Mouse (Mus musculus): ENCODE data around the gene Fyn. TPM values are rescaled to one million over a fixed set of nuclear protein-coding genes. Genes with fewer than 3 reads are reported as not detected.
A peak's percentile ranks its signal among the peaks of the same experiment; 100 is the strongest.

Gene Fyn
- polyA plus RNA-seq, 1 experiment from 2014 or later, result 20.2 TPM

- H3K4me1 ChIP-seq (ENCODE audit: control insufficient read depth, insufficient read depth, low read length), result peaks cover 19% of the 10 kb centered on the region
- H3K4me3 ChIP-seq (replicated peaks; ENCODE audit: low read length), result no peak overlapping the region
- H3K27ac ChIP-seq (ENCODE audit: low read length), result no peak overlapping the region
- 77% methylated on average over 5 of the region's 5 CpGs for WGBS
- ATAC-seq (ENCODE audit: insufficient read depth, low FRiP score), result no peak
- no peaks in the 10 kb centered on the region for H3K27me3 ChIP-seq (ENCODE audit: control insufficient read depth, insufficient read depth, low read length)
- H3K9me3 ChIP-seq (replicated peaks; ENCODE audit: control insufficient read depth, low read length), result no peaks in the 10 kb centered on the region
- no peaks in the 10 kb centered on the region for H3K36me3 ChIP-seq (ENCODE audit: control insufficient read depth, insufficient read depth, low read length)
- H3K9ac ChIP-seq (ENCODE audit: low read length), result no peak overlapping the region
- peak overlapping the region; percentile 61; the same call in 1 of the 2 replicates for H3K4me2 ChIP-seq (ENCODE audit: low read depth, low read length)
Measured at GRCm38 (mm10) chr10:39371991-39372390, 3.3 kb downstream of the Fyn start.

- Histone ChIP-seq H3K4me2 (ENCODE audit: low read depth, low read length) (no peak overlapping the region), H3K27me3 (ENCODE audit: control insufficient read depth, insufficient read depth, low read length) (no peaks in the 10 kb centered on the region), H3K4me3 (replicated peaks; ENCODE audit: low read length) (no peak overlapping the region), H3K36me3 (ENCODE audit: control insufficient read depth, insufficient read depth, low read length) (no peaks in the 10 kb centered on the region), H3K9ac (ENCODE audit: low read length) (no peak overlapping the region), H3K4me1 (ENCODE audit: control insufficient read depth, insufficient read depth, low read length) (peaks cover 13% of the 10 kb centered on the region; the same call in 1 of the 2 replicates), H3K9me3 (replicated peaks; ENCODE audit: control insufficient read depth, low read length) (no peaks in the 10 kb centered on the region), H3K27ac (ENCODE audit: low read length) (no peak overlapping the region)
- WGBS, result 76% methylated on average over 9 of the region's 9 CpGs
- no peak for ATAC-seq (ENCODE audit: insufficient read depth, low FRiP score)
Measured at GRCm38 (mm10) chr10:39376676-39377075, 8.0 kb downstream of the Fyn start.

GRCm38 (mm10) chr10:39377219-39377618 lies 8.6 kb downstream of the Fyn start:
- no peak for ATAC-seq (ENCODE audit: insufficient read depth, low FRiP score)
- Histone ChIP-seq H3K27ac (ENCODE audit: low read length) (no peak overlapping the region), H3K27me3 (ENCODE audit: control insufficient read depth, insufficient read depth, low read length) (no peaks in the 10 kb centered on the region), H3K9me3 (replicated peaks; ENCODE audit: control insufficient read depth, low read length) (no peaks in the 10 kb centered on the region), H3K36me3 (ENCODE audit: control insufficient read depth, insufficient read depth, low read length) (no peaks in the 10 kb centered on the region), H3K4me1 (ENCODE audit: control insufficient read depth, insufficient read depth, low read length) (peaks cover 12% of the 10 kb centered on the region; the same call in 1 of the 2 replicates), H3K9ac (ENCODE audit: low read length) (no peak overlapping the region), H3K4me3 (replicated peaks; ENCODE audit: low read length) (no peak overlapping the region), H3K4me2 (ENCODE audit: low read depth, low read length) (no peak overlapping the region)
- 78% methylated on average over 5 of the region's 5 CpGs for WGBS

GRCm38 (mm10) chr10:39378025-39378603 lies 9.5 kb downstream of the Fyn start:
- no peak overlapping the region for H3K4me3 ChIP-seq (replicated peaks; ENCODE audit: low read length)
- no peak overlapping the region for H3K4me2 ChIP-seq (ENCODE audit: low read depth, low read length)
- no peaks in the 10 kb centered on the region for H3K9me3 ChIP-seq (replicated peaks; ENCODE audit: control insufficient read depth, low read length)
- no peaks in the 10 kb centered on the region for H3K27me3 ChIP-seq (ENCODE audit: control insufficient read depth, insufficient read depth, low read length)
- no peak overlapping the region for H3K9ac ChIP-seq (ENCODE audit: low read length)
- ATAC-seq (ENCODE audit: insufficient read depth, low FRiP score), result no peak
- peaks cover 12% of the 10 kb centered on the region; the same call in 1 of the 2 replicates for H3K4me1 ChIP-seq (ENCODE audit: control insufficient read depth, insufficient read depth, low read length)
- H3K36me3 ChIP-seq (ENCODE audit: control insufficient read depth, insufficient read depth, low read length), result no peaks in the 10 kb centered on the region
- no peak overlapping the region for H3K27ac ChIP-seq (ENCODE audit: low read length)
- 72% methylated on average over 8 of the region's 8 CpGs for WGBS

GRCm38 (mm10) chr10:39379287-39379686 lies 10.6 kb downstream of the Fyn start:
- ATAC-seq (ENCODE audit: insufficient read depth, low FRiP score), result no peak
- peaks cover 7% of the 10 kb centered on the region; the same call in 1 of the 2 replicates for H3K4me1 ChIP-seq (ENCODE audit: control insufficient read depth, insufficient read depth, low read length)
- H3K4me2 ChIP-seq (ENCODE audit: low read depth, low read length), result no peak overlapping the region
- 52% methylated on average over 10 of the region's 10 CpGs for WGBS
- no peaks in the 10 kb centered on the region for H3K36me3 ChIP-seq (ENCODE audit: control insufficient read depth, insufficient read depth, low read length)
- H3K27ac ChIP-seq (ENCODE audit: low read length), result no peak overlapping the region
- H3K9ac ChIP-seq (ENCODE audit: low read length), result no peak overlapping the region
- no peak overlapping the region for H3K4me3 ChIP-seq (replicated peaks; ENCODE audit: low read length)
- H3K9me3 ChIP-seq (replicated peaks; ENCODE audit: control insufficient read depth, low read length), result no peaks in the 10 kb centered on the region
- H3K27me3 ChIP-seq (ENCODE audit: control insufficient read depth, insufficient read depth, low read length), result no peaks in the 10 kb centered on the region

- no peak for ATAC-seq (ENCODE audit: insufficient read depth, low FRiP score)
- Histone ChIP-seq H3K9ac (ENCODE audit: low read length) (no peak overlapping the region), H3K4me2 (ENCODE audit: low read depth, low read length) (no peak overlapping the region), H3K27me3 (ENCODE audit: control insufficient read depth, insufficient read depth, low read length) (no peaks in the 10 kb centered on the region), H3K27ac (ENCODE audit: low read length) (no peak overlapping the region), H3K4me1 (ENCODE audit: control insufficient read depth, insufficient read depth, low read length) (peaks cover 7% of the 10 kb centered on the region; the same call in 1 of the 2 replicates), H3K36me3 (ENCODE audit: control insufficient read depth, insufficient read depth, low read length) (no peaks in the 10 kb centered on the region), H3K9me3 (replicated peaks; ENCODE audit: control insufficient read depth, low read length) (no peaks in the 10 kb centered on the region), H3K4me3 (replicated peaks; ENCODE audit: low read length) (no peak overlapping the region)
- WGBS, result 68% methylated on average over 5 of the region's 5 CpGs
Measured at GRCm38 (mm10) chr10:39379721-39380370, 11.2 kb downstream of the Fyn start.

- Histone ChIP-seq H3K4me1 (ENCODE audit: control insufficient read depth, insufficient read depth, low read length) (peaks cover 13% of the 10 kb centered on the region), H3K27ac (ENCODE audit: low read length) (no peak overlapping the region), H3K9ac (ENCODE audit: low read length) (no peak overlapping the region), H3K4me3 (replicated peaks; ENCODE audit: low read length) (no peak overlapping the region), H3K36me3 (ENCODE audit: control insufficient read depth, insufficient read depth, low read length) (no peaks in the 10 kb centered on the region), H3K27me3 (ENCODE audit: control insufficient read depth, insufficient read depth, low read length) (no peaks in the 10 kb centered on the region), H3K9me3 (replicated peaks; ENCODE audit: control insufficient read depth, low read length) (no peaks in the 10 kb centered on the region), H3K4me2 (ENCODE audit: low read depth, low read length) (no peak overlapping the region)
- 62% methylated on average over 8 of the region's 8 CpGs for WGBS
- no peak for ATAC-seq (ENCODE audit: insufficient read depth, low FRiP score)
Measured at GRCm38 (mm10) chr10:39385259-39385658, 16.6 kb downstream of the Fyn start.

- Histone ChIP-seq H3K4me2 (ENCODE audit: low read depth, low read length) (no peak overlapping the region), H3K27ac (ENCODE audit: low read length) (no peak overlapping the region), H3K9me3 (replicated peaks; ENCODE audit: control insufficient read depth, low read length) (peaks cover 7% of the 10 kb centered on the region; the same call in 1 of the 2 replicates), H3K36me3 (ENCODE audit: control insufficient read depth, insufficient read depth, low read length) (peaks cover 4% of the 10 kb centered on the region; the same call in 1 of the 2 replicates), H3K9ac (ENCODE audit: low read length) (no peak overlapping the region; the same call in 1 of the 2 replicates), H3K4me3 (replicated peaks; ENCODE audit: low read length) (no peak overlapping the region), H3K27me3 (ENCODE audit: control insufficient read depth, insufficient read depth, low read length) (no peaks in the 10 kb centered on the region), H3K4me1 (ENCODE audit: control insufficient read depth, insufficient read depth, low read length) (peaks cover 13% of the 10 kb centered on the region)
- ATAC-seq (ENCODE audit: insufficient read depth, low FRiP score), result no peak
- 60% methylated on average over 15 of the region's 15 CpGs for WGBS
Measured at GRCm38 (mm10) chr10:39386203-39386602, 17.5 kb downstream of the Fyn start.

- H3K27me3 ChIP-seq (ENCODE audit: control insufficient read depth, insufficient read depth, low read length), result no peaks in the 10 kb centered on the region
- H3K27ac ChIP-seq (ENCODE audit: low read length), result no peak overlapping the region
- H3K9ac ChIP-seq (ENCODE audit: low read length), result no peak overlapping the region
- WGBS, result 50% methylated on average over 5 of the region's 5 CpGs
- no peak overlapping the region for H3K4me2 ChIP-seq (ENCODE audit: low read depth, low read length)
- no peak overlapping the region for H3K4me3 ChIP-seq (replicated peaks; ENCODE audit: low read length)
- no peak for ATAC-seq (ENCODE audit: insufficient read depth, low FRiP score)
- peaks cover 10% of the 10 kb centered on the region; the same call in 1 of the 2 replicates for H3K36me3 ChIP-seq (ENCODE audit: control insufficient read depth, insufficient read depth, low read length)
- H3K9me3 ChIP-seq (replicated peaks; ENCODE audit: control insufficient read depth, low read length), result peaks cover 12% of the 10 kb centered on the region; the same call in 1 of the 2 replicates
- peaks cover 13% of the 10 kb centered on the region for H3K4me1 ChIP-seq (ENCODE audit: control insufficient read depth, insufficient read depth, low read length)
Measured at GRCm38 (mm10) chr10:39387024-39387423, 18.4 kb downstream of the Fyn start.
